Mouse (Mus musculus): ENCODE measurements at regions not wholly inside any gene's neighbourhood (a gene's known extent, or its start where the extent isn't known, plus 50 kb on each side); places are given as distances from the start of the nearest gene placed in this dataset.

GRCm38 (mm10) chr16:7632474-7632873, 792.5 kb downstream of the Tmem114 start:
- H3K36me3 ChIP-seq: no peaks in the 10 kb centered on the region
- H3K9ac ChIP-seq: no peak overlapping the region
- no peaks in the 10 kb centered on the region for H3K9me3 ChIP-seq
- H3K4me2 ChIP-seq (replicated peaks): no peak overlapping the region
- H3K4me1 ChIP-seq (replicated peaks): no peaks in the 10 kb centered on the region
- H3K27ac ChIP-seq: no peak overlapping the region
- WGBS: 23% methylated on average over 5 of the region's 5 CpGs
- no peak for ATAC-seq
- no peaks in the 10 kb centered on the region for H3K27me3 ChIP-seq (replicated peaks)
- H3K4me3 ChIP-seq (replicated peaks): no peak overlapping the region

- ATAC-seq: no peak
- Histone ChIP-seq H3K4me3 (replicated peaks) (no peak overlapping the region), H3K27ac (no peak overlapping the region), H3K9me3 (no peaks in the 10 kb centered on the region), H3K36me3 (no peaks in the 10 kb centered on the region), H3K4me1 (replicated peaks) (no peaks in the 10 kb centered on the region), H3K4me2 (replicated peaks) (no peak overlapping the region), H3K9ac (no peak overlapping the region), H3K27me3 (replicated peaks) (no peaks in the 10 kb centered on the region)
- WGBS: 70% methylated on average over 8 of the region's 8 CpGs
These were observed 796.6 kb downstream of the Tmem114 start for GRCm38 (mm10) chr16:7628351-7628750.

GRCm38 (mm10) chr16:7606602-7607001, 818.3 kb downstream of the Tmem114 start:
- H3K27ac ChIP-seq: no peak overlapping the region
- ATAC-seq: no peak
- no peaks in the 10 kb centered on the region for H3K9me3 ChIP-seq
- no peak overlapping the region for H3K4me3 ChIP-seq (replicated peaks)
- H3K4me2 ChIP-seq (replicated peaks): no peak overlapping the region
- H3K36me3 ChIP-seq: no peaks in the 10 kb centered on the region
- H3K27me3 ChIP-seq (replicated peaks): no peaks in the 10 kb centered on the region
- H3K9ac ChIP-seq: no peak overlapping the region
- 37% methylated on average over 2 of the region's 2 CpGs for WGBS
- H3K4me1 ChIP-seq (replicated peaks): no peaks in the 10 kb centered on the region

GRCm38 (mm10) chr16:7602428-7602827, 822.5 kb downstream of the Tmem114 start:
- WGBS: 28% methylated on average over 1 of the region's 1 CpGs
- ATAC-seq: no peak

DNA sequence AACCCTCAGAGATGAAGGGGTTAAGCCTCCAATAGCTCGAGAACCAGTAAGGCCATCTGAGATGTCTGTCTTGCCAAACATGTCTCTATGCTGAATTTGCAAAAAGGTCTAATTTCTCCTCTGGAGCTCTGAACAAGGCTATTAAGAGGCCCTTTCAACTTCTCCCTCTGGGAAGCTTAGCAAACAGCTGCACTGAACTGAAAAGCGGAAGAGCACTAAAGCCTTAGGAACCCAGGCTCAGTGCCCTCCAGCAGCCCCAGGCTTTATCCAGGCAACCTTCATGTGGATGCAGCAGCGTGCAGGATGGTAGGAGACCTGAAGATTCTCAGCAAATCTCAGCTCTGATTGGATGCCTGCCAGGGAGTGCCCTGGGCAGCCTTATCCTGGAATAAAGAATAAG, 850.1 kb downstream of the Tmem114 start:
- ATAC-seq: no peak

More at GRCm38 (mm10) chr16:7602428-7602827, 822.5 kb downstream of the Tmem114 start:
- no peak overlapping the region for H3K9ac ChIP-seq
- no peak overlapping the region for H3K4me2 ChIP-seq (replicated peaks)
- no peak overlapping the region for H3K4me3 ChIP-seq (replicated peaks)
- H3K27me3 ChIP-seq (replicated peaks): no peaks in the 10 kb centered on the region
- H3K4me1 ChIP-seq (replicated peaks): no peaks in the 10 kb centered on the region
- no peaks in the 10 kb centered on the region for H3K36me3 ChIP-seq
- no peak overlapping the region for H3K27ac ChIP-seq
- H3K9me3 ChIP-seq: no peaks in the 10 kb centered on the region

DNA sequence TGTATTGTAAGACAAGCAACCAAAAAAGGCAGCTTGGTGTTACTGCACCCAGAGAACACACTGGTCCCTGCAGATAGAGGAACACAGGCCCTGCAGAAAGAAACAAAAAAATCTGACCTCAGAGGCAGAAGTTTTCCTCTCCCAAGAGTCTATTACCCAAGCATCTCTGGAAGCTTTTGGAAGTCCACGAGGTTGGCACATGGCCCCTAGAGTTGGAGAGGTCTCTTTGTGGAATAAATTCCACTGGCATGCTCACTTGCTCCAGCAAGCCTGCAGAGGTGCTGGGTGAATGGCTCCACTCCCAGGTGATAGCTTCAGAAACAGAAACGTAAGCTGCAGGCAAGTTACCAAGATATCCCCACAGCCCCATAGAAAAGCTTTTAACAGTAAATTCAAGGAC, 864.1 kb downstream of the Tmem114 start:
- 61% methylated on average over 2 of the region's 2 CpGs for WGBS
- no peak overlapping the region for H3K27ac ChIP-seq
- H3K4me3 ChIP-seq (replicated peaks): no peak overlapping the region
- no peaks in the 10 kb centered on the region for H3K9me3 ChIP-seq
- H3K4me1 ChIP-seq (replicated peaks): no peaks in the 10 kb centered on the region
- H3K9ac ChIP-seq: no peak overlapping the region
- ATAC-seq: no peak
- no peak overlapping the region for H3K4me2 ChIP-seq (replicated peaks)
- H3K36me3 ChIP-seq: no peaks in the 10 kb centered on the region
- no peaks in the 10 kb centered on the region for H3K27me3 ChIP-seq (replicated peaks)

More for the DNA sequence above, 850.1 kb downstream of the Tmem114 start:
- no peaks in the 10 kb centered on the region for H3K27me3 ChIP-seq (replicated peaks)
- WGBS: 62% methylated on average over 3 of the region's 3 CpGs
- no peak overlapping the region for H3K27ac ChIP-seq
- H3K4me2 ChIP-seq (replicated peaks): no peak overlapping the region
- H3K4me3 ChIP-seq (replicated peaks): no peak overlapping the region
- no peaks in the 10 kb centered on the region for H3K36me3 ChIP-seq
- no peaks in the 10 kb centered on the region for H3K9me3 ChIP-seq
- no peaks in the 10 kb centered on the region for H3K4me1 ChIP-seq (replicated peaks)
- H3K9ac ChIP-seq: no peak overlapping the region

DNA sequence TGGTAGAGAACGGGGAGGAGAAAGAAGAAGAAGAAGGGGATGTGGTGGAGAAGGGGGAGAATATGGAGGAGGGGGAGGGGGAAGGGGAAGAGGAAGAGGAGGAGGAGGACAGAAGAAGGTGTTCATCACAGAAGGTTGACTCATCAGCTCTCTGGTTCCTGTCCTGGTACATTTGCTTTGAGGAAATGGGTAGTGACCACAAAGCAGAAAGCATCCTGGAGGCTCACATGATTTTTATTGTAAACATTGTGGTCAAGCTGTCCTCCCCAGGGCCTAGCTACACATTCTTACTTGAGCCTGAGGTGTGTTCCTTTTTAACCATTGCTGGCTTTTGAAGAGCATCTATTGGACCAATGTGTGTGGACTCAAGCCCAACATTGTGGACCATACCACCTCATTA, 865.8 kb downstream of the Tmem114 start:
- Histone ChIP-seq H3K4me3 (replicated peaks) (no peak overlapping the region), H3K36me3 (no peaks in the 10 kb centered on the region), H3K27ac (no peak overlapping the region), H3K4me1 (replicated peaks) (no peaks in the 10 kb centered on the region), H3K9me3 (no peaks in the 10 kb centered on the region), H3K27me3 (replicated peaks) (no peaks in the 10 kb centered on the region), H3K4me2 (replicated peaks) (no peak overlapping the region), H3K9ac (no peak overlapping the region)
- 69% methylated on average over 1 of the region's 1 CpGs for WGBS
- no peak for ATAC-seq

DNA sequence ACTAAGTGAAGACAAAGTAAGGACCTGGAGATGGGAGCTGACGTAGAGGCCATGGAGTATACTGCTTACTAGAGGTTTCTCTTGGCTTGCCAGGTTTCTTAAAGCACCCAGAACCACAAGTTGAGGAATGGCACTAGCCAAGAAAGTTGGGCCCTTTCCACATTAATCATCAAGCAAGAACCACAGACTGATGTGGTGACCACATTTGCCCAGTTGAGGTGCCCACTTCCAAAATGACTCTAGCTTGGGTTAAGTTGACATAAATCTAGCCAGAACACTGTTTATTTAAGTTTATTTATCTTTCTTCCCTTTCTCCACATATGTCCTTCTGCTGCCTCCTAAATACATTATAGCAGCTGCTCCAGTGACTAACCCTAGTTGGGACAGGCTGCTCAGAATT, 866.3 kb downstream of the Tmem114 start:
- Histone ChIP-seq H3K27me3 (replicated peaks) (no peaks in the 10 kb centered on the region), H3K9me3 (no peaks in the 10 kb centered on the region), H3K27ac (no peak overlapping the region), H3K4me2 (replicated peaks) (no peak overlapping the region), H3K36me3 (no peaks in the 10 kb centered on the region), H3K4me1 (replicated peaks) (no peaks in the 10 kb centered on the region), H3K9ac (no peak overlapping the region), H3K4me3 (replicated peaks) (no peak overlapping the region)
- no peak for ATAC-seq
- 71% methylated on average over 1 of the region's 1 CpGs for WGBS

- H3K4me1 ChIP-seq (replicated peaks): no peaks in the 10 kb centered on the region
- H3K9me3 ChIP-seq: no peaks in the 10 kb centered on the region
- ATAC-seq: no peak
- H3K27me3 ChIP-seq (replicated peaks): no peaks in the 10 kb centered on the region
- no peak overlapping the region for H3K4me2 ChIP-seq (replicated peaks)
- H3K9ac ChIP-seq: no peak overlapping the region
- H3K27ac ChIP-seq: no peak overlapping the region
- whole genome bisulfite sequencing: 82% methylated on average over 9 of the region's 9 CpGs
- no peak overlapping the region for H3K4me3 ChIP-seq (replicated peaks)
- no peaks in the 10 kb centered on the region for H3K36me3 ChIP-seq
These were observed 869.0 kb downstream of the Tmem114 start for GRCm38 (mm10) chr16:7555911-7556310.

DNA sequence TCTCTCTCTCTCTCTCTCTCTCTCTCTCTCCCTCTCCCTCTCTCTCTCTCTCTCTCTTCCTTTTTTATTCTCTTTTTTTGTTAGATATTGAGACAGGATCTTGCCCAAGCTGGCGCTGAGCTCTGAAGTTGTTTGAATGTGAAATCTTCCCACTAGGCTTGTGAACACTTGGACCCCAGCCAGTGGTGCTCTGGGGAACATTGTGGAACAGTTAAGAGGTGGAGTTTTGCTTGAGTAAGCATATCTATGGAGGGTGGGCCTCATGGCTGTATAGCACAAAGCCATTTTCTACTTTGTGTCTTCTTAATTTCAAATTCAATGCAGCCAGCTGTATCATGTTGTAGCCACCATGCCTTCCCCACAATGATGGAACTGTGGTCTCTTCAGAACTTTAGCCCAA, 875.4 kb downstream of the Tmem114 start:
- 59% methylated on average over 1 of the region's 1 CpGs for WGBS
- no peaks in the 10 kb centered on the region for H3K36me3 ChIP-seq
- H3K9me3 ChIP-seq: no peaks in the 10 kb centered on the region
- no peak overlapping the region for H3K4me2 ChIP-seq (replicated peaks)
- no peak overlapping the region for H3K27ac ChIP-seq
- H3K4me3 ChIP-seq (replicated peaks): no peak overlapping the region
- H3K9ac ChIP-seq: no peak overlapping the region
- ATAC-seq: no peak
- H3K4me1 ChIP-seq (replicated peaks): no peaks in the 10 kb centered on the region
- H3K27me3 ChIP-seq (replicated peaks): no peaks in the 10 kb centered on the region

GRCm38 (mm10) chr16:7544067-7544466, 880.9 kb downstream of the Tmem114 start:
- H3K36me3 ChIP-seq: no peaks in the 10 kb centered on the region
- no peak for ATAC-seq
- 62% methylated on average over 4 of the region's 4 CpGs for WGBS

DNA sequence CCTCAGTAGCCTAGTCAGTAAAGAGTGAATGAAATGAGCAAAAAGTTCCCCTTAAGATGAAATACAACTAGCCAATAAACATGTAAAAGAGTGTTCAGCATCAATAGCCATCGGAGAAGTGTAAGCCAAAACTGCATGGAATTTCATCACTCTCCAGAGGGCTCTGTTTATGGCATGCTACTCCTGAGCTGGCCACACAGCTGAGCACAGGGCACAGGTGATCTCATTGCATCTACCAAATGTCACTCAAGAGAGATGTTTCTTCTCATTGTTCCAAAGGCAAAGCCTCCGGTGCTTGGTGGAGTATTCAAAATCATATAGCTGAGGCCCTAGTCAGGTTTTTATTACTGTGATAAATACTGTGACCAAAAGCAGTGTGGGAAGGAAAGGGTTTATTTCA, 895.1 kb downstream of the Tmem114 start:
- H3K9ac ChIP-seq: no peak overlapping the region
- no peaks in the 10 kb centered on the region for H3K27me3 ChIP-seq (replicated peaks)
- no peaks in the 10 kb centered on the region for H3K36me3 ChIP-seq
- no peak for ATAC-seq
- no peak overlapping the region for H3K4me3 ChIP-seq (replicated peaks)
- 92% methylated on average over 2 of the region's 2 CpGs for WGBS
- no peaks in the 10 kb centered on the region for H3K4me1 ChIP-seq (replicated peaks)
- H3K27ac ChIP-seq: no peak overlapping the region
- H3K9me3 ChIP-seq: no peaks in the 10 kb centered on the region
- no peak overlapping the region for H3K4me2 ChIP-seq (replicated peaks)

More at GRCm38 (mm10) chr16:7544067-7544466, 880.9 kb downstream of the Tmem114 start:
- Histone ChIP-seq H3K9me3 (no peaks in the 10 kb centered on the region), H3K27me3 (replicated peaks) (no peaks in the 10 kb centered on the region), H3K27ac (no peak overlapping the region), H3K4me3 (replicated peaks) (no peak overlapping the region), H3K4me2 (replicated peaks) (no peak overlapping the region), H3K4me1 (replicated peaks) (no peaks in the 10 kb centered on the region), H3K9ac (no peak overlapping the region)

GRCm38 (mm10) chr16:7528963-7529362, 896.0 kb downstream of the Tmem114 start:
- H3K4me2 ChIP-seq (replicated peaks): no peak overlapping the region
- no peak overlapping the region for H3K9ac ChIP-seq
- H3K9me3 ChIP-seq: no peaks in the 10 kb centered on the region
- H3K36me3 ChIP-seq: no peaks in the 10 kb centered on the region
- ATAC-seq: no peak
- H3K4me1 ChIP-seq (replicated peaks): no peaks in the 10 kb centered on the region
- no peaks in the 10 kb centered on the region for H3K27me3 ChIP-seq (replicated peaks)
- H3K27ac ChIP-seq: no peak overlapping the region
- no peak overlapping the region for H3K4me3 ChIP-seq (replicated peaks)
- 38% methylated on average over 5 of the region's 5 CpGs for WGBS
